Mouse (Mus musculus) kidney, adult 2 months (tissue): Measurements from ENCODE around the gene Gabbr2. TPM values are rescaled to one million over a fixed set of nuclear protein-coding genes. Genes with fewer than 3 reads are reported as not detected.

Experiments used
- DNase-seq: peaks from one replicate; pipeline ENCODE4 v3.0.0; 2021
- H3K27ac ChIP-seq: fragments of 200-500 bp; 2 replicates; pipeline ENCODE4 v1.5.1; 2012; ENCODE audit warnings: low read depth, low read length, control low read depth, inconsistent platforms; ENCODE audit not compliant: insufficient read depth
- H3K27me3 ChIP-seq: fragments of 200-500 bp; replicated peaks from 2 replicates; pipeline ENCODE4 v1.6.1; 2012; ENCODE audit warnings: mild to moderate bottlenecking, moderate library complexity, low read length, inconsistent platforms; ENCODE audit not compliant: control insufficient read depth, insufficient read depth
- H3K36me3 ChIP-seq: fragments of 200-500 bp; 2 replicates; pipeline ENCODE4 v1.6.1; 2012; ENCODE audit warnings: mild to moderate bottlenecking, moderate library complexity, low read length, inconsistent platforms; ENCODE audit not compliant: control insufficient read depth, insufficient read depth
- H3K4me1 ChIP-seq: fragments of 200-500 bp; 2 replicates; pipeline ENCODE4 v1.6.1; 2011; ENCODE audit warnings: low read length; ENCODE audit not compliant: control insufficient read depth, insufficient read depth
- H3K4me3 ChIP-seq: fragments of 200-500 bp; 2 replicates; pipeline ENCODE4 v1.5.1; 2011; ENCODE audit warnings: mild to moderate bottlenecking, low read depth, low read length, control low read depth; ENCODE audit not compliant: insufficient read depth
- CTCF ChIP-seq: fragments of 200-500 bp; conservative IDR thresholded peaks from 2 replicates; pipeline ENCODE4 v1.5.1; 2011; ENCODE audit warnings: low read depth, mild to moderate bottlenecking, control low read depth, low read length, moderate library complexity, mixed read lengths; ENCODE audit not compliant: insufficient read depth, insufficient read length
- POLR2A ChIP-seq: fragments of 200-500 bp; IDR thresholded peaks from one replicate; pipeline ENCODE4 v1.6.1; 2011; ENCODE audit warnings: low read depth, low read length, control low read depth
- WGBS: fragments of 180-500 bp; shearing (Covaris S2); methylation state at CpG from one replicate; pipeline ENCODE4 v1.1.7; 2018; 5-methylcytosine and 5-hydroxymethylcytosine counted together
- polyA plus RNA-seq: library from polyadenylated mRNA; depleted of rRNA; stranded (reverse); fragments of >200 nt; gene quantifications from 2 replicates; pipeline ENCODE4 v1.2.3, GENCODE M21; 2012

Gabbr2 gene
- polyA plus RNA-seq, 1 experiment = 0.28 TPM

DNA sequence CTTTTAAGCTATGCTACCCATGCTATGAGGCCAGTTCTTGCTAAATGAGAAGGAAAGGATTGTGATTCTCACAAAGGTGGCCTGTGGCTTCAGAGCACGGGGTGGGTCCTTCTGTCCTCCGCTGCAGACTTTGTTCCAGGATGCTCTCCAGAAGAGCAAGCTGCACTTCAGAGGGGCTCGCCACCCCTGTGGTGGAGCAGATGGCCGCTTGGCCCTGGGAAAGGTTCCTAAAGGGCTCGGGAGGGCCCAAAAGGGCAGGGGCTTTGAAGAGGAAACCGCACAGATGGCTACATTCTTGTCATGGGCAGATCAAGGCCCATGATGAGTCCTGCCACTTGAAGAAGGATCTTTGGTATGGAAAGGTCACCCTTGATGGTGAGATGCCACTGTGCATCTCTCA, 151.5 kb downstream of the Gabbr2 start:
- Histone ChIP-seq H3K4me1 (no peaks in the 10 kb centered on the region), H3K36me3 (no peaks in the 10 kb centered on the region), H3K4me3 (no peak overlapping the region), H3K27me3 (no peaks in the 10 kb centered on the region), H3K27ac (no peak overlapping the region)
- DNase-seq = no peak
- TF ChIP-seq POLR2A (no peak), CTCF (no peak)
- 81% methylated on average over 6 of the region's 6 CpGs for WGBS

DNA sequence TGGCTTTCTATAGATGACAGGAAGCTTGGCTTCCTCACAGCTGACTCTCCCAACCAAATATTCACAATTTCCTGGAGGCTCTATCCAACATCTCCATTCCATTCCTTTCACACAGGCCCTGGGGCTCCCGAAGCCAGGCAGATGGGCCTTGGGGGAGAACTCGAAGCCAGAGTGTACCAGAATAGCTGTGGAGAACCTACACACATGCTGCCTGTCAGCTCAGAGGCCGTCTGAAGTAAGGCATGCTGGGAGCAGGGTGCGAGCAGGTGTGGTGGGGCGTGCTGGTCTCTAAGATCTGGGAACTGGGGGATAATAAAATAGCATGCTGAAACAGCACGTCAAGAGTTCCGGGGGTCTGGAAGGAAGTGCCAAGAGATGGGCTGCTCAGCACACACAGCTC, 154.3 kb downstream of the Gabbr2 start:
- 79% methylated on average over 7 of the region's 7 CpGs for WGBS
- H3K27ac ChIP-seq = no peak overlapping the region
- TF ChIP-seq POLR2A (no peak), CTCF (no peak)
- no peaks in the 10 kb centered on the region for H3K36me3 ChIP-seq
- H3K4me3 ChIP-seq = no peak overlapping the region
- no peaks in the 10 kb centered on the region for H3K4me1 ChIP-seq
- H3K27me3 ChIP-seq = no peaks in the 10 kb centered on the region
- no peak for DNase-seq

DNA sequence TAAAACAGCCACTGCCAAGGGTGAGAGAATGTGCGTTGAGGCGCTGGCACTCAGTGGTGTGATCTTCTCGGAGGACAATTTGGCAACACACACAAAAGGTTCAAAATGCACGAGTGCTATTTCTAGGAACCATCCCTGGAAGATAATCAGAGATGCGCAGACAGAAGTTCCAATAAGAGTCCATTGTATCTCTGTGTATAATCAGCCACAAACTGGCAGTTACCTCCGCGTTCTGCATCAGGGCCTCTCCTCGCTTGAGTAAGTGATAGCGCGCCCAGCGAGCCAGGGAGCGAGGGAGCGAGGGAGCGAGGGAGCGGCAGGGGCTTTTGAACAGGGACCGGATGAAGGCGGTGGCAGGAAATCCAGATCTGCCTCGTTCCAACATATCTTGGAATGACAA, 155.6 kb downstream of the Gabbr2 start:
- 39% methylated on average over 18 of the region's 18 CpGs for WGBS
- TF ChIP-seq POLR2A (no peak), CTCF (no peak)
- no peak for DNase-seq

DNA sequence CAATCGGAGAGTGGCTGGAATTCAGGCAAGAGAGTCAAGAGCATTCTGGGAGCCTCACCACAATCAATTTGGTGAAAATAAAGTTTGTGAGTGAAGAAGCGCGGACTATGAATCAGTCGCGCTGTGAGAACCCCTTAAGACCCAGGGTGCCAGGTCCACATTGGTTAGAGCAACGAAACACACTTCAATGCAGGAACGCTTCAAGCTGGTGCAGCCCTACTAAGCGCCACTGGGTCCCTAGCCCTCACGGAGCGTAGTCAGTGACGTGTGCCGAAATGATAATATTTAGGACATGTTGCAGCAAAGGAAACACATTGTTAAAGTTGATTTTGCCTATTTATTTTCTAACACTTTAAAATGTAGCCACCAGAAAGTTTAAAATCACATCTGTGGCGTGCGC, 156.6 kb downstream of the Gabbr2 start:
- Histone ChIP-seq H3K27me3 (no peaks in the 10 kb centered on the region), H3K36me3 (no peaks in the 10 kb centered on the region), H3K27ac (no peak overlapping the region), H3K4me1 (no peaks in the 10 kb centered on the region), H3K4me3 (no peak overlapping the region)
- WGBS = 95% methylated on average over 14 of the region's 14 CpGs
- DNase-seq = no peak
- TF ChIP-seq CTCF = no peak
- TF ChIP-seq POLR2A = no peak

More for the DNA sequence above, 155.6 kb downstream of the Gabbr2 start:
- no peaks in the 10 kb centered on the region for H3K4me1 ChIP-seq
- no peaks in the 10 kb centered on the region for H3K36me3 ChIP-seq
- no peak overlapping the region for H3K4me3 ChIP-seq
- no peaks in the 10 kb centered on the region for H3K27me3 ChIP-seq
- no peak overlapping the region for H3K27ac ChIP-seq

DNA sequence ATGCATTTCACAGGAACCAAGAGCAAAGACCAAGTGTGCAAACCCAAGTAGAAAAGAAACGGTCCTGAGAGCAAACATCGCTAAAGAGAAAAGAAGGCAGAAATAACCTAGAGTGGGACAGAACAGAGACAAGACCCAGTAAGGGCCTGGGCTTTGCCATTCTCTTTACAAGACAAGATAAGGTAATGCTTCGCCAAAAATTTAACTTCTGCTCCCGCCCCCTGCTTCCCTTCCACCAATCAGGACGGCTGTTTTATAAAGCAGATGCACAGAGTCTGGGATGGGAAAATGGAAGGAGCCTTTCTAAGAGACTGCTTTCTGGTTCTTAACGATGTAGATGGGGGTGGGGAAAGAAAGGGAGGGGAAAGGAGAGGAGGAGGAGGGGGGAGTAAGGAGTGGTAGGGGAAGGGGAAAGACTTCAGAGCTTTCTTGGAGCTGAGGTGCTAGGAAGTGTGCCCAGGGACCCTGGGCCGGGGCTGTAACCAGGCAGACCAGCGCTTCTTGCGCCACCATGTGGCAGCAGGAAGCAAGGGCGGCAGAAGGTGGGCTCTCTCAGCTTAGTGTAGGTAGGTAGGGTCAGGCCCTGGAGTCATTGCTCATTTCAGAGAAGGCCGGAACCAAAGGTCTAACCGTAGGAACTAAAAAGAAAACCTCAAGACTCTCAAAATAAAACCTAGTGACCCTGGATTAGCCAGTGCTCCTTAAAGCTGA, 158.7 kb downstream of the Gabbr2 start:
- TF ChIP-seq CTCF (peak; percentile 25; the same call in 1 of the 2 replicates), POLR2A (no peak)
- H3K4me3 ChIP-seq = no peak overlapping the region
- H3K4me1 ChIP-seq = no peaks in the 10 kb centered on the region
- no peak for DNase-seq
- H3K27ac ChIP-seq = no peak overlapping the region
- no peaks in the 10 kb centered on the region for H3K36me3 ChIP-seq
- H3K27me3 ChIP-seq = no peaks in the 10 kb centered on the region
- WGBS = 68% methylated on average over 12 of the region's 12 CpGs

DNA sequence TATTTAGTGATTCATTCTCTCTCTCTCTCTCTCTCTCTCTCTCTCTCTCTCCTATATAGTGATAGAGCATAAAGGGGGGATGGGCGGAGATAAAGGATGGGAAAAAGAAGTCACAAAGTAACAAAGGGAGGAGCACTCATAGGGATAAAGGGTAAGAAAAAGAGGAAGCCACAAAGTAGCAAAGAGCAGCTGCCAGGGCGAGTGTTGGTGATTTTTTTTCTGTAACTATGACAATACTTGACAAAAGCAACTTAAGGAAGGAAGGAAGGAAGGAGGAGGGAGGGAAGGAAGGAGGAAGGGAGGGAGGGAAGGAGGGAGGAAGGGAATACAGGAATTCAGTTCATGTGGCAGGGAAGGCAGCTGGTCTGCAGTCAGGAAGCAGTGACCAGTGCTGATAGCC, 162.0 kb downstream of the Gabbr2 start:
- H3K27me3 ChIP-seq = no peaks in the 10 kb centered on the region
- H3K4me3 ChIP-seq = no peak overlapping the region
- TF ChIP-seq CTCF (no peak), POLR2A (no peak)
- no peak overlapping the region for H3K27ac ChIP-seq
- WGBS = 59% methylated on average over 2 of the region's 2 CpGs
- H3K36me3 ChIP-seq = no peaks in the 10 kb centered on the region
- 0 out of 2 replicates have a peak, but pooled peaks cover 4% of the 10 kb centered on the region for H3K4me1 ChIP-seq
- DNase-seq = no peak

DNA sequence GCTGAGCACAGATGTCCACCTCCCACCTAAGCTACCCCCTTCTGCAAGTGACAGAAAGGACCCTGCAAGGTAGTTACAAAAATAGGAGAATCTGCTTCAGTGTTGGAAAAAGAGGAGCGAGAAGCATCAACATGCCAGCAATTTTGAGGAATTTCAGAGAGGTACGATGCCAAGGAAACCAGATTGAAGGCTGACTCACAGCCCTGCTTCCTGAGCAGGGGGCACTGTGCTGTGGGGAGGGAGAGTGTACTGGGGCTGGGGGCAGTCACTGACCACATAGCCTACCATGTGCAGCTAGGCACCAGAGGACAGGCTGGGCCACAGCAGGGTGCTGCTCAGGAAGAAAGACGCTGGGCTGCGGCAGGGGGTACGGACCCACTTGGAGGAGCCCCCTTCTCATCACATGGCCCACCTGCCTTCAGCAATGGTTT, 163.5 kb downstream of the Gabbr2 start:
- no peak overlapping the region for H3K27ac ChIP-seq
- 0 out of 2 replicates have a peak, but pooled peaks cover 4% of the 10 kb centered on the region for H3K4me1 ChIP-seq
- no peak for DNase-seq
- WGBS = 82% methylated on average over 5 of the region's 5 CpGs
- H3K4me3 ChIP-seq = no peak overlapping the region
- H3K27me3 ChIP-seq = no peaks in the 10 kb centered on the region
- TF ChIP-seq POLR2A (no peak), CTCF (no peak)
- no peaks in the 10 kb centered on the region for H3K36me3 ChIP-seq

DNA sequence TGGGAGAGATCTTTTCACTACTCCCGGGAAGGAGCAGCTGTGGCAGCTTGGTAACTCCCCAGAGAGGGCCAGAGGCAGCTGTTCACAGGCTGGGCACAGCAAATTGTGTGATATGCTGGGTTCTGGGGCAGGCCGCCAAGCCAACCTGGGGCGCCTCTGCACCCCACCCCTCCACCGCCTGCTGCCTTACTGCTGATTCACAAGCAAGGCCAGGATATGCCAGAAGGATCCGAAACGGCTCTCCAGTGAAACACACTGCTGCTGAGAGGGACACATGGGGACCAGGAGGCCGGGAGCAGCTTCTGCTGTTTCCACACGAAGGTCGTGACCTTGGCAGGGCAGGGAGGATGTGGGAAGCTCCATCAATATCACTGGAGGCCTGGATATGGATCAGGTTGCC, 164.2 kb downstream of the Gabbr2 start:
- TF ChIP-seq CTCF = no peak
- TF ChIP-seq POLR2A = no peak
- 73% methylated on average over 9 of the region's 9 CpGs for WGBS
- H3K36me3 ChIP-seq = no peaks in the 10 kb centered on the region
- H3K4me1 ChIP-seq = 0 out of 2 replicates have a peak, but pooled peaks cover 4% of the 10 kb centered on the region
- H3K4me3 ChIP-seq = no peak overlapping the region
- no peak for DNase-seq
- H3K27me3 ChIP-seq = no peaks in the 10 kb centered on the region
- H3K27ac ChIP-seq = no peak overlapping the region
